Mouse (Mus musculus): ENCODE measurements at regions not wholly inside any gene's neighbourhood (a gene's known extent, or its start where the extent isn't known, plus 50 kb on each side); places are given as distances from the start of the nearest gene placed in this dataset.

DNA sequence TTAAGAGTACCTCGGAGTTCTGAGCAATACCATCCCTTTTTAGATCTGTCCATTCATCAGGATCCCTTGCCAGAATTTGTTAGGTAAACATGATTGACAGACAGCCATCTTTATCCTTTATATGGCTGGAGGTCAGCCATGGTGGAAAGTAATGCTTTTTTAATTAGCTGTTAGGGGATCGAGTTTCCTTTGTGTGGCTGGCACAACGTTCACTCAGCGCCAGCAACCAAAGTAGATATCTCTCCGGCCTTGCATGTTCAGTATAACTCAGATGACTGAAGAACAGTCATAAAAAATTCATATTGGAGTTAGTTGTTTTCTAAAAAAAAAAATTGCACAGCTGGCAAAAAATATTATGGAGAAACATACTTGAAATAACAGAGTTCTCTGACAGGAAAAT is 186.4 kb downstream of the Rps12 start:
- TF ChIP-seq MAFK (IDR thresholded peaks at IDR 0.05; ENCODE audit: insufficient read depth, low read depth, low read length) (no peak), ZNF384 (IDR thresholded peaks at IDR 0.05; ENCODE audit: low read depth, low read length) (no peak), HCFC1 (IDR thresholded peaks at IDR 0.05; ENCODE audit: borderline replicate concordance, insufficient read depth, low read length) (no peak), CHD2 (IDR thresholded peaks at IDR 0.05; ENCODE audit: low read depth, low read length) (no peak)

Measured in ES-E14 (cell line).